Mouse (Mus musculus): ENCODE data around the gene Glcci1. TPM values are rescaled to one million over a fixed set of nuclear protein-coding genes. Genes with fewer than 3 reads are reported as not detected.

Gene Glcci1
- polyA plus RNA-seq, 1 experiment, result 189 TPM

DNA sequence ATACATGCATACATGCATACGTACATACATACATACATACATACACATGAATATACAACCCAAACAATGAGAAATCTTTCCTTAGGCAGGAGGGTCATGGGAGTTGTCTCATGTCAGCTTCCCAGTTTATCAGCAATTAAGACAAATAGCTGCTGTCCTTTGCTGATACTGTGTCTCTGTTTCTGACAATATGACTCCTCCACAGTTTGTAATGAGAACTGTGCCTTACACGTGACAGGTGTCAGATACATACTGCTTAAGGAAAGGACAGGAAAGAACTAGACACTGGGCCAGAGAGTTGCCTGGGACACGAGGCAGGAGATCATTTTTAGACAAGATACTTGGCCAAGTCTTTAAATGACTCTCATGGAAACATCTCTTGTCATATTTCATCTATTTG lies 35.1 kb upstream of the Glcci1 start:
- no peak for TF ChIP-seq POLR2A (IDR thresholded peaks at IDR 0.05; ENCODE audit: insufficient read depth, low read depth, low read length)
- no peak overlapping the region for H3K27ac ChIP-seq (ENCODE audit: insufficient read depth, low read depth, low read length)
- no peaks in the 10 kb centered on the region for H3K4me1 ChIP-seq (ENCODE audit: control insufficient read depth, insufficient read depth, low read length)
- no peak overlapping the region for H3K4me3 ChIP-seq (ENCODE audit: insufficient read depth, low read depth, low read length)
- WGBS, result 91% methylated on average over 3 of the region's 3 CpGs

DNA sequence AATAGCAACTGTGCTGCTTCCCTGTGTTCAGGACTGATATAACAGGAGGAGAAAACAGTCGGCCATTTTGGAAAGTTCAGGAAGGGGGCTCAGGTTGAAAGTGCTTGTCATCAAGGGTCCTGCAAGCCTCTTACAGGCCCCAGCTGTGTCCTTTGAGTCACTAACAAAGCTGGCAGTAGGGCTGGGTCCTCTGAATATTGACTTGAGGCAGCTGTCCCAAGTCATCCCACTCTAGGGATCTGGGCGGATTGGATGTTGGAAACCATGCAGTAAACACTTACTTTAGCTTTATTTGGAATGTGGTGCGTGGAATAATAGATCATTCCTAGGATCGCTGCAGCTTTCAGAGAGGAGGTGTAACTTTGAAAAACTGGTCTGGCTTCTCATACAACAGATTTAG lies 34.6 kb upstream of the Glcci1 start:
- WGBS, result 86% methylated on average over 4 of the region's 4 CpGs
- Histone ChIP-seq H3K4me3 (ENCODE audit: insufficient read depth, low read depth, low read length) (no peak overlapping the region), H3K4me1 (ENCODE audit: control insufficient read depth, insufficient read depth, low read length) (no peaks in the 10 kb centered on the region), H3K27ac (ENCODE audit: insufficient read depth, low read depth, low read length) (no peak overlapping the region)
- TF ChIP-seq POLR2A (IDR thresholded peaks at IDR 0.05; ENCODE audit: insufficient read depth, low read depth, low read length) (no peak), CTCF (IDR thresholded peaks at IDR 0.05; ENCODE audit: insufficient read depth, low read depth, low read length) (no peak)

DNA sequence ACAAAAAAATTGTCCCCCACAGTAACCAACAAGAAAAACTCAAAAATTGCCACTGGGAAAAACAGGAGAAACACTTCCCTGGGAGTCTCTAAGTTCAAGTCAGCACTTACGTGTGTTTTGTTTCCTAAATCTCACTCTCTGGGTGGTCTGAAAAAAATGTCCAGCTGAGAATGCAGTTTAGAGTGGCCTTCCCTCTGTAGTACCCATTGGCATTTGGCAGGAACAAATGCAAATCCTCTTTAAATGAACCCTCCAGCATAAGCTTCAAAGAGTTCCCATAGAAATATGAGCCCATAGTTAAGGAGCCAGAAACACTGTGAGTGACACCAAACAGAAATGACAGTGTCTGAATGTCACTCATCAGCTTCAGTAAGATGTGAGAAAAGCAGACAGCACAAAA lies 30.2 kb upstream of the Glcci1 start:
- H3K27ac ChIP-seq (ENCODE audit: insufficient read depth, low read depth, low read length), result no peak overlapping the region
- H3K4me3 ChIP-seq (ENCODE audit: insufficient read depth, low read depth, low read length), result no peak overlapping the region
- TF ChIP-seq CTCF (IDR thresholded peaks at IDR 0.05; ENCODE audit: insufficient read depth, low read depth, low read length), result no peak

GRCm38 (mm10) chr6:8484437-8485275 lies 24.7 kb upstream of the Glcci1 start:
- Histone ChIP-seq H3K4me3 (ENCODE audit: insufficient read depth, low read depth, low read length) (no peak overlapping the region), H3K4me1 (ENCODE audit: control insufficient read depth, insufficient read depth, low read length) (peaks cover 3% of the 10 kb centered on the region; the same call in 1 of the 2 replicates), H3K27ac (ENCODE audit: insufficient read depth, low read depth, low read length) (no peak overlapping the region)
- TF ChIP-seq POLR2A (IDR thresholded peaks at IDR 0.05; ENCODE audit: insufficient read depth, low read depth, low read length) (no peak), CTCF (IDR thresholded peaks at IDR 0.05; ENCODE audit: insufficient read depth, low read depth, low read length) (no peak)
- 91% methylated on average over 17 of the region's 17 CpGs for WGBS

More for the DNA sequence above, 30.2 kb upstream of the Glcci1 start:
- H3K4me1 ChIP-seq (ENCODE audit: control insufficient read depth, insufficient read depth, low read length), result no peaks in the 10 kb centered on the region
- 89% methylated on average over 1 of the region's 1 CpGs for WGBS

GRCm38 (mm10) chr6:8485414-8486175 lies 23.8 kb upstream of the Glcci1 start:
- Histone ChIP-seq H3K27ac (ENCODE audit: insufficient read depth, low read depth, low read length) (no peak overlapping the region), H3K4me1 (ENCODE audit: control insufficient read depth, insufficient read depth, low read length) (peaks cover 3% of the 10 kb centered on the region; the same call in 1 of the 2 replicates), H3K4me3 (ENCODE audit: insufficient read depth, low read depth, low read length) (no peak overlapping the region)
- WGBS, result 85% methylated on average over 16 of the region's 16 CpGs
- TF ChIP-seq CTCF (IDR thresholded peaks at IDR 0.05; ENCODE audit: insufficient read depth, low read depth, low read length) (no peak), POLR2A (IDR thresholded peaks at IDR 0.05; ENCODE audit: insufficient read depth, low read depth, low read length) (no peak)

DNA sequence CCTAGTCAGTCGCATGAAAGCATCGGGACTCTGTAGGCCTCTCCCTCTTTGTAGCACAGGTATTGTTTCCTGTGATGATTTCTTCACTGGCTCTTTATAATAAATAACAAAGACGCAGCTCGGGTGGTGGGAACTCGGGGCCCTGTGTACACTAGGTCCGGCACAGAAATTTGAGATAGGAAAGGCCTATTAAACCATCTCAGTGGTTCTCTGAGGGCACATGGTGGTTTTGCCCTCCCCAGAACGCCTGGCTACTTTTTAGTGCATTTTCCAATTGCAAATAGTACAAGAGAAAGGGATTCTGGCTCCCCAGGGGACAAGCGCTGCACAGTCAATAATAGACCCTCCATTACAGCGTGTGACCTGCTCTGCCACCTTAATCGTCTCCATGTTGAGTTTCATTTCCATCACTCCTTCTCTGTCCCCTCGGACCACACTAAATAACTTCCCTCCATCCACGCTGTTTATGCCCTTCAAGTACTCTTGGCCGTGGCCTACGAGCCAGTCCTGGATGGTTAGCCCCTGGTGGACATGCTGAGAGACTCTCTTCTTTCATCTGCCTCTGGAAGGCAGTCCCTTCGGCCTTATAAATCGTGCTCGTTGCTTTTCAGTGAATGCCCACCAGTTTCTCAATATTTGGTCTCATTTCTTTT lies 22.9 kb upstream of the Glcci1 start:
- Histone ChIP-seq H3K27ac (ENCODE audit: insufficient read depth, low read depth, low read length) (no peak overlapping the region), H3K4me3 (ENCODE audit: insufficient read depth, low read depth, low read length) (no peak overlapping the region), H3K4me1 (ENCODE audit: control insufficient read depth, insufficient read depth, low read length) (peaks cover 3% of the 10 kb centered on the region; the same call in 1 of the 2 replicates)
- TF ChIP-seq POLR2A (IDR thresholded peaks at IDR 0.05; ENCODE audit: insufficient read depth, low read depth, low read length) (no peak), CTCF (IDR thresholded peaks at IDR 0.05; ENCODE audit: insufficient read depth, low read depth, low read length) (no peak)
- WGBS, result 82% methylated on average over 17 of the region's 17 CpGs

DNA sequence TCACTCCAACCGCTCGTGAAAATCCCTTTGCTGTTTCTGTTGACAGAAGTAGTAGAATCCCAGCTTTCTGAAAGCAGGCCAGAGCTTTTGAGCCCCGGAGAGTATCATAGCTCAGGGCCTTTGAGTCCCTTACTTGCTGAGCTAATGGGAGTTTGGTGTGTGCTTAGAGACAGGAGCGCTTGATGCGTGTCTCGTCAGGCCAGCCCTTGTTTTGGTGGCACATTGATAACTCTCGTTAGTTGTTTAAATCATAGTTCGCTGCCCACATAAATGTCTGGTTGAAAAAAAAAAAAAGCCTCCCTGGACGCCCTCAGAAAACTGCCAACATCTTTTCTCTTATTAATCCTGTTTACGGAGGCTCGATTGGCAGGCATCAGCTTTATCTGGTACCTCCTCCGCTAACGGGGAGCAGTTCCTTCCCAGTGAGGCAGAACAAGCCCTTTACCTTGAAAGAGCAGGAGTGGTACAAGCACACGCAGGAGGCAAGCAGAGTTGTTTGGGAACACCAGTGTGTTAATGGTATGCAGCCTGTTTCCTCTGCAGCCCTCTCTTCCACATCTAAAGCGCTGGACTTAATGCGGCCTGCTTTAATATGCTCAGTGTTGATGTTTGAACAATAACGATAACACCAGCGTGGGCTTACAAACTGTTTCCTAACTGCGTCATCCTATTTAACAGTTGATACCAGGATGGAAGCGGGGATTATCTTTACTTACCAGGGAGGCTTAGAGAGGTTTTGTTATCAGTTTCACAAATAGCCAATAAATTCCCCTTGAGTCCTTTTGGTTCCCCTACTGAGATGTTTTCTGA lies 22.2 kb upstream of the Glcci1 start:
- WGBS, result 65% methylated on average over 20 of the region's 20 CpGs
- Histone ChIP-seq H3K27ac (ENCODE audit: insufficient read depth, low read depth, low read length) (no peak overlapping the region), H3K4me1 (ENCODE audit: control insufficient read depth, insufficient read depth, low read length) (peaks cover 3% of the 10 kb centered on the region; the same call in 1 of the 2 replicates), H3K4me3 (ENCODE audit: insufficient read depth, low read depth, low read length) (no peak overlapping the region)
- TF ChIP-seq CTCF (IDR thresholded peaks at IDR 0.05; ENCODE audit: insufficient read depth, low read depth, low read length) (no peak), POLR2A (IDR thresholded peaks at IDR 0.05; ENCODE audit: insufficient read depth, low read depth, low read length) (no peak)

GRCm38 (mm10) chr6:8488249-8488648 lies 21.2 kb upstream of the Glcci1 start:
- WGBS, result 88% methylated on average over 5 of the region's 5 CpGs
- no peak for TF ChIP-seq CTCF (IDR thresholded peaks at IDR 0.05; ENCODE audit: insufficient read depth, low read depth, low read length)
- TF ChIP-seq POLR2A (IDR thresholded peaks at IDR 0.05; ENCODE audit: insufficient read depth, low read depth, low read length), result no peak
- H3K4me3 ChIP-seq (ENCODE audit: insufficient read depth, low read depth, low read length), result no peak overlapping the region
- peaks cover 3% of the 10 kb centered on the region; the same call in 1 of the 2 replicates for H3K4me1 ChIP-seq (ENCODE audit: control insufficient read depth, insufficient read depth, low read length)
- H3K27ac ChIP-seq (ENCODE audit: insufficient read depth, low read depth, low read length), result no peak overlapping the region

Measured in olfactory bulb, adult 2 months (tissue).